Mouse (Mus musculus) erythroblast, embryonic 14.5 days (primary cell): ENCODE measurements around the gene Gpr19. TPM values are rescaled to one million over a fixed set of nuclear protein-coding genes. Genes with fewer than 3 reads are reported as not detected.

Source experiments
- H3K27me3 ChIP-seq: 2 replicates; pipeline ENCODE4 v1.6.1; 2012; ENCODE audit warnings: inconsistent platforms; ENCODE audit not compliant: control insufficient read depth
- H3K36me3 ChIP-seq: 2 replicates; pipeline ENCODE4 v1.6.1; 2012; ENCODE audit warnings: mild to moderate bottlenecking, inconsistent platforms; ENCODE audit not compliant: control insufficient read depth
- H3K4me1 ChIP-seq: 2 replicates; pipeline ENCODE4 v1.6.1; 2012; ENCODE audit warnings: inconsistent platforms; ENCODE audit not compliant: control insufficient read depth
- H3K4me3 ChIP-seq: replicated peaks from 2 replicates; pipeline ENCODE3; 2012; ENCODE audit warnings: moderate library complexity, mild to moderate bottlenecking, inconsistent platforms
- H3K9me3 ChIP-seq: 2 replicates; pipeline ENCODE4 v1.6.1; 2012; ENCODE audit warnings: low read length, inconsistent platforms, mixed read lengths; ENCODE audit not compliant: control insufficient read depth
- GATA1 ChIP-seq: IDR thresholded peaks from 2 replicates; pipeline ENCODE4 v1.6.1; 2012; ENCODE audit warnings: low read length, inconsistent platforms, mixed read lengths
- TAL1 ChIP-seq: IDR thresholded peaks from 3 replicates; pipeline ENCODE4 v1.6.1; 2012; ENCODE audit warnings: low read length, inconsistent platforms, mixed read lengths
- polyA plus RNA-seq: library from polyadenylated mRNA; stranded (reverse); fragments of >175 nt; gene quantifications from 2 replicates; pipeline ENCODE4 v1.2.3, GENCODE M21; 2012

The Gpr19 gene
- 0.36 and 0.61 TPM in 2 replicates for polyA plus RNA-seq

DNA sequence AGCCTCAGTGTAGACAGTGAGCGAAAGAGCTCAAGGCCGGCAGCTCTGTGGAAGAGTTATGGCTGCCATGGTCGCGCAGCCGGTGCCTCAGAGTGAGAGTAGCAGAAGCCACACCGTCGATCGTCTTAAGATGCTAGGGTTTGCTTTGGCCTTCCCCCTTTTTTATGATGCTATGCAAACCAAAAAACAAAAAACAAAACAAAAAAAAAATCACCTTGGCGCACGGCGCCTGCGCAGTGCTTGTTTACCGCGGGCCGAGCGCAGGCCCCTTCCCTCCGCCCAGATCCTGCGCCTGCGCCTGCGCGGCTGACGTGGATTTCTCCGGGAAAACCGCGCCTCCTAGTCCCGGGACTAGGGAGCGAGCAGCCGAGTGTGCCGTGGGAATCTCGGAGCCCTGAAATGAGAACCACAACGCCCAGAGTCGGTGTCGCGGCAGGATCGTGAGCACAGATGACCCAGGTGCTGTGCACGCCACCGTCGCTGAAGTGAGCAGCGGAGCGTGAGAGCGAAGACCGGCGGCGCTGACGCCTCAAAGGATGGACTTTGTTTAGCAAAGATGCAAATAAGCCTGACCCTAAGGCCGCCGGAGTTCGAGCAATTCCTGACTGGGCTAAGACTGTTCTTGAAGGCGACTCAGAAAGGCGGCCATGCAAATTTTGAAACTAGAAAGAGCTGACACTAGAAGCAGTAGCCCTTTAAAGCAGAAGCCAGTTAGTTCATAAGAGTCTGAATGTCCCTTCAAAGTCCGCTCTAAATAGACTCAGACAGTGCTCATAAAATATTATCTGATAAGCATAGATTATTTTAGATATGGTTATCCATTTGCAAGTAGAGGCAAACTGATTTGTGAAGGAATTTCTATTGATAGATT is at the start of gene Gpr19:
Gene Gpr19 (minus strand): TSS at position 484 of the 871 bp plus-strand sequence.
- Histone ChIP-seq H3K4me3 (peak within 1 kb of the TSS; percentile 97), H3K27me3 (no peaks in the 10 kb centered on the region), H3K9me3 (no peaks in the 10 kb centered on the region), H3K4me1 (peaks cover 51% of the 10 kb centered on the region), H3K36me3 (no peaks in the 10 kb centered on the region)
- TF ChIP-seq TAL1 (no peak), GATA1 (no peak)

GRCm38 (mm10) chr6:134947311-134948087 is 49.1 kb upstream of the Gpr19 start:
- TF ChIP-seq GATA1, result no peak
- no peak for TF ChIP-seq TAL1
- Histone ChIP-seq H3K27me3 (no peaks in the 10 kb centered on the region), H3K9me3 (no peaks in the 10 kb centered on the region), H3K4me1 (peaks cover 47% of the 10 kb centered on the region), H3K36me3 (peaks cover 88% of the 10 kb centered on the region), H3K4me3 (no peak overlapping the region)

DNA sequence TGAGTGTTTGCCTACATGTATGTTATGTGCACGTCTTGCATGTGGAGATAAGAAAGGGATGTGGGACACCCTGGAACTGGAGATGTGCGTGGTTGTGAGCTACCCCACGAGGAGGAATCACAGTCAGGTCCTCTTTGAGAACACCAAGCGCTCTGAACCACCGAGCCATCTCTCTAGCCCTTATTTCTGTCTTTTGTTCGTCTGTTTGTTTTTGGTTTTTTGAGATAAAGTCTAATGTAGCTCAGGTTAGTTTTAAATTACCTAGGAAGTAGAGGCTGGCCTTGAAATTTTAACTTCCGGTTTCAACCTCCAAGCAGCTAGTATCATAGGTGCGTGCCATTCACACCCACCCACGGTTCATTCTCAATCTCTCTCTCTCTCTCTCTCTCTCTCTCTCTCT is 48.5 kb upstream of the Gpr19 start:
- TF ChIP-seq GATA1, result no peak
- no peak for TF ChIP-seq TAL1
- no peaks in the 10 kb centered on the region for H3K9me3 ChIP-seq
- peaks cover 48% of the 10 kb centered on the region for H3K4me1 ChIP-seq
- H3K27me3 ChIP-seq, result no peaks in the 10 kb centered on the region
- no peak overlapping the region for H3K4me3 ChIP-seq
- H3K36me3 ChIP-seq, result peaks cover 88% of the 10 kb centered on the region

GRCm38 (mm10) chr6:134946054-134946453 is 47.7 kb upstream of the Gpr19 start:
- no peaks in the 10 kb centered on the region for H3K27me3 ChIP-seq
- TF ChIP-seq GATA1 (no peak), TAL1 (no peak)
- no peak overlapping the region for H3K4me3 ChIP-seq
- H3K9me3 ChIP-seq, result no peaks in the 10 kb centered on the region
- H3K4me1 ChIP-seq, result peaks cover 45% of the 10 kb centered on the region
- peaks cover 88% of the 10 kb centered on the region for H3K36me3 ChIP-seq

GRCm38 (mm10) chr6:134943759-134944407 is 45.5 kb upstream of the Gpr19 start:
- no peaks in the 10 kb centered on the region for H3K9me3 ChIP-seq
- peaks cover 45% of the 10 kb centered on the region for H3K4me1 ChIP-seq
- H3K36me3 ChIP-seq, result peaks cover 89% of the 10 kb centered on the region
- TF ChIP-seq GATA1, result no peak
- no peak for TF ChIP-seq TAL1
- H3K4me3 ChIP-seq, result no peak overlapping the region
- no peaks in the 10 kb centered on the region for H3K27me3 ChIP-seq

- Histone ChIP-seq H3K4me3 (no peak overlapping the region), H3K36me3 (peaks cover 93% of the 10 kb centered on the region), H3K4me1 (peaks cover 44% of the 10 kb centered on the region), H3K27me3 (no peaks in the 10 kb centered on the region), H3K9me3 (no peaks in the 10 kb centered on the region)
- no peak for TF ChIP-seq TAL1
- no peak for TF ChIP-seq GATA1
Observed at GRCm38 (mm10) chr6:134939781-134940180, 41.4 kb upstream of the Gpr19 start.

DNA sequence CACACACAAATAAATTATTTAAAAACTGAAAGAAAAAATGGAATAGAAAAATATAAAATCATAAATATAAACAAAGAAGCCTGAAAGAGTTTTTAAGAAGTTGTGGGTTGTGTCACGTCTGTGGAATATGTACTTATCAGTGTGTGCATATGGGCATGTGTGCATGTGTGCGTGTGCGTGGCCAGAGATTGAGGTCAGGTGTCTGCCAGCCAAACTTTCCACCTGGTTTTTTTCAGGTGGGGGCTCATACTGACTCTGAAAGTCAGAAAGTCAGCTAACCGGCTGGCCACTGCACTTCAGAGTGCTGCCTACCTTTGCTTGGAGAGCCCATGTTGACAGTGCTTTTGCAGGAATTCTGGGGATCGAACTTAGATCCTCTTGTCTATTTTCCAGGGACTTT is 35.9 kb upstream of the Gpr19 start:
- Histone ChIP-seq H3K36me3 (peaks cover 88% of the 10 kb centered on the region), H3K4me3 (no peak overlapping the region), H3K27me3 (no peaks in the 10 kb centered on the region), H3K9me3 (no peaks in the 10 kb centered on the region), H3K4me1 (peaks cover 68% of the 10 kb centered on the region)
- TF ChIP-seq GATA1 (no peak), TAL1 (no peak)

- Histone ChIP-seq H3K4me3 (peak overlapping the region; percentile 46), H3K36me3 (peaks cover 79% of the 10 kb centered on the region), H3K27me3 (no peaks in the 10 kb centered on the region), H3K9me3 (no peaks in the 10 kb centered on the region), H3K4me1 (peaks cover 60% of the 10 kb centered on the region)
- TF ChIP-seq TAL1 (no peak), GATA1 (no peak)
Observed at GRCm38 (mm10) chr6:134933207-134933558, 34.8 kb upstream of the Gpr19 start.
